Mouse (Mus musculus) heart, embryonic 11.5 days (tissue): ENCODE data around the gene Zfp786. TPM values are rescaled to one million over a fixed set of nuclear protein-coding genes. Genes with fewer than 3 reads are reported as not detected.
"Not testable (repeated sequence)": the region's sequence is repeated elsewhere in the genome, so short reads cannot be mapped to it uniquely, and the experiment has no call there.

Experiments
- ATAC-seq: fragments of 200-750 bp; cut with Nextera tagmentation; replicated peaks from 2 replicates; pipeline ENCODE4 v1.8.0; 2017; ENCODE audit warnings: moderate library complexity; ENCODE audit not compliant: insufficient number of reproducible peaks, low FRiP score, low TSS enrichment
- H3K27ac ChIP-seq: fragments of 300-500 bp; sonication (generic); 2 replicates; pipeline ENCODE4 v1.5.1; 2014; ENCODE audit warnings: mild to moderate bottlenecking, low read depth, low read length
- H3K27me3 ChIP-seq: fragments of 300-500 bp; sonication (generic); 2 replicates; pipeline ENCODE4 v1.6.1; 2014; ENCODE audit warnings: mild to moderate bottlenecking, low read length, mixed read lengths; ENCODE audit not compliant: control insufficient read depth, insufficient read depth
- H3K36me3 ChIP-seq: fragments of 300-500 bp; sonication (generic); 2 replicates; pipeline ENCODE4 v1.6.1; 2014; ENCODE audit warnings: mild to moderate bottlenecking, low read length, moderate library complexity, mixed read lengths; ENCODE audit not compliant: control insufficient read depth, insufficient read depth
- H3K4me1 ChIP-seq: fragments of 300-500 bp; sonication (generic); 2 replicates; pipeline ENCODE4 v1.6.1; 2014; ENCODE audit warnings: low read length; ENCODE audit not compliant: control insufficient read depth, insufficient read depth
- H3K4me2 ChIP-seq: fragments of 300-500 bp; sonication (generic); 2 replicates; pipeline ENCODE4 v1.6.1; 2014; ENCODE audit warnings: mild to moderate bottlenecking, moderate library complexity
- H3K4me3 ChIP-seq: fragments of 300-500 bp; sonication (generic); 2 replicates; pipeline ENCODE4 v1.5.1; 2014; ENCODE audit warnings: low read depth, low read length
- H3K9ac ChIP-seq: fragments of 300-500 bp; sonication (generic); 2 replicates; pipeline ENCODE4 v1.6.1; 2014; ENCODE audit warnings: mild to moderate bottlenecking, low read depth, low read length, moderate library complexity
- H3K9me3 ChIP-seq: fragments of 300-500 bp; sonication (generic); replicated peaks from 2 replicates; pipeline ENCODE4 v1.6.1; 2016; ENCODE audit warnings: low read length; ENCODE audit not compliant: control insufficient read depth
- WGBS: fragments of 180-500 bp; shearing (Covaris S2); extraction: QIAGEN DNeasy Blood & Tissue Kit; methylation state at CpG from one replicate; pipeline ENCODE4 v1.1.7; 2014; ENCODE audit not compliant: insufficient replicate concordance; 5-methylcytosine and 5-hydroxymethylcytosine counted together
- polyA plus RNA-seq: library from polyadenylated mRNA; unstranded; fragments of >200 nt; fragmentation: Nextera tagmentation; extraction: Ambion mirVana; gene quantifications from 2 replicates; pipeline ENCODE4 v1.2.1, GENCODE M21; 2014

Gene Zfp786
- polyA plus RNA-seq, 1 experiment from 2014 or later, result 1.1 TPM

DNA sequence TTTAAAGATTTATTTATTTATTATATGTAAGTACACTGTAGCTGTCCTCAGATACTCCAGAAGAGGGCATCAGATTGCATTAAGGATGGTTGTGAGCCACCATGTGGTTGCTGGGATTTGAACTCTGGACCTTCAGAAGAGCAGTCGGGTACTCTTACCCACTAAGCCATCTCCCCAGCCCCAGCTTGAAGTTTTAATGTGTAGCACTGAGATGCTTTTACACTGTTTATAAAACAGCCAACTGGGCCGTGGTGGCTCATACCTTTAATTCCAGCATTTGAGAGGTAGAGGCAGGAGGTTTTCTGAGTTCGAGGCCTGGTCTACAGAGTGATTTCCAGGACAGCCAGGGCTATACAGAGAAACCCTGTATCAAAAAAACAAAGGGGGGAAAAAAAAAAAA lies 27.1 kb upstream of the Zfp786 start:
- H3K4me2 ChIP-seq, H3K4me3 ChIP-seq, H3K9ac ChIP-seq, H3K27ac ChIP-seq, H3K36me3 ChIP-seq, H3K27me3 ChIP-seq, H3K9me3 ChIP-seq, ATAC-seq, H3K4me1 ChIP-seq: not testable (repeated sequence)
- WGBS, result 77% methylated on average over 3 of the region's 3 CpGs

DNA sequence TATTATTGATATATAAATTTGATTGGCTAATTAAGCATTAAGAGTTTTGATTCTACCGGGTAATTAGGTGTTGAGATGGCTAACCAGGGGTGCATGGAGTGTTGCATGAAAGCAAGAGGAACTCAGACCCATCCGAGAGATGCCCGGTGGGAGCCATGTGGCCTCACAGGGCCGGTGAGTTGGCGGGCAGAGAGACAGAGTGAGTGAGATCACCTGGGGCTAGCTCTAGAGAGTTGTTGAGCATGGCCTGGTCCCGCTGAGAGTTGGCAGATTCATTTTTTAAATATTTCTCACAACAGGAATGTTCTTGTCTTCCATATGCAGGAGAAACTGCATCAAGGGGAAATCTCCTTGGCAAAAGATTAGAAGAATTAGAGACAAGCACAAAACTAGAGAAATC lies 26.6 kb upstream of the Zfp786 start:
- Histone ChIP-seq H3K27me3 (no peaks in the 10 kb centered on the region), H3K36me3 (peaks cover 3% of the 10 kb centered on the region; the same call in 1 of the 2 replicates), H3K9ac (no peak overlapping the region), H3K27ac (no peak overlapping the region), H3K4me1 (no peaks in the 10 kb centered on the region), H3K4me2 (no peak overlapping the region), H3K9me3 (no peaks in the 10 kb centered on the region; the same call in 1 of the 2 replicates), H3K4me3 (no peak overlapping the region)
- ATAC-seq, result no peak
- WGBS, result 90% methylated on average over 6 of the region's 6 CpGs

DNA sequence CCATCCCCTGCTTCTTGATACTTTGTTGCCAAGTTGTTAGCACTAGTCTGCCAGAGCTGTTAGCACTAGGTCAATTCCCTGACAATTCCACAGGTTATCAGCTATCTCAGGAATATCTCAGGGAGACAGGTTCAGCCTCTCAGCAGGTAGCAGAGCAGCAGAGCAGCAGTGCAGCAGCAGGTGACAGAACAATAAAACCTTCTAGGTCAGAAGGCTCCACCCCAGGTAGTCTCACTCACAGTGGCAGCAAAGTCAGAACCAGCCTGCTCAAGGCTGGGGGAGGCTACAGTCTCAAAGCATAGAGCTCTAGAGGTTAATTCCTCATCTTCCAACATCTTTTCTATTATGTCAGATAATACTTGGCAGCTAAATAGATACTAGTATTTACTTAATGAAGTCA lies 15.1 kb upstream of the Zfp786 start:
- no peak overlapping the region for H3K4me3 ChIP-seq
- no peaks in the 10 kb centered on the region for H3K36me3 ChIP-seq
- H3K4me2 ChIP-seq, result no peak overlapping the region
- no peaks in the 10 kb centered on the region for H3K4me1 ChIP-seq
- ATAC-seq, result no peak
- H3K27ac ChIP-seq, result no peak overlapping the region
- H3K9me3 ChIP-seq, result no peaks in the 10 kb centered on the region
- H3K27me3 ChIP-seq, result no peaks in the 10 kb centered on the region
- no peak overlapping the region for H3K9ac ChIP-seq

DNA sequence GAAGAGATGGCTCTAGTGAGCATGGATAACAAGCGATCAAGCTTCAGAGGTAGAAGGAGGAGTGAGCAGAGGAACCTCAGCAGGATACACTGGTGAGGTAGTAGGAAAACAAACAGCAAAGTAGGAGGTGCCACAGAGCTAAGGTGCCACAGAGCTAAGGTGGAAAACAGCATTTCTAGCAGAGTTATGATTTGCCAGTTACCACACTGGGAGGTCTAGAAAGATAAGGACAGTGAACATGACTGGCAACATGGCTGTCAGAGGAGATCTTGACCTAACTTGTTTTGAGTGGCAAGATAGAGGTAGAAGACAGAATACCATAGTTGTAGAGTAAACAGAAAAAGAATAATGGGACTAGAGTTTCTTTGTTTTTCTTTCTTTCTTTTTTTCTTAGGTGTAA lies 11.7 kb upstream of the Zfp786 start:
- Histone ChIP-seq H3K9me3 (no peaks in the 10 kb centered on the region), H3K36me3 (no peaks in the 10 kb centered on the region), H3K4me1 (0 out of 2 replicates have a peak, but pooled peaks cover 3% of the 10 kb centered on the region), H3K27ac (no peak overlapping the region), H3K4me3 (no peak overlapping the region), H3K4me2 (no peak overlapping the region), H3K27me3 (no peaks in the 10 kb centered on the region), H3K9ac (no peak overlapping the region)
- ATAC-seq, result no peak
- WGBS, result 86% methylated on average over 1 of the region's 1 CpGs

DNA sequence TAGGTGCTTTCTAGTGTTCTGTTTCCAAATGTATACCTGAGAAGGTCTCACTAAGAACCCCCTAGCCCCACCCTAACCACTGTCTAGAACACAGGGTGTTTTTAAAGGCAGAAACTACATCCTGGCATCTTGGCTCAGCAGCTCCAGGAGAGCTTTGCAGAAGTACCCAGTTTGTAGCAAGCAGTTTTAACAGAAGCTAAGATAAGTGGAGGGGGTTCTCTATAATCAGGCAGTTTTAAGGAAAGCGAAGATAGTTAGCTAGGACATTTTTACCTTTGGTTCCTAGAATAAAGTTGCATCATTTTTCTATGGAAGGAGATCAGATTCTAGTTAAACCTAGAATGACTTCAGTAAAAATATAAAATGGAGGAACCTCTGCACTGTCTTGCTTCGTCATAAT lies 11.2 kb upstream of the Zfp786 start:
- no peaks in the 10 kb centered on the region for H3K36me3 ChIP-seq
- H3K9ac ChIP-seq, result no peak overlapping the region
- no peaks in the 10 kb centered on the region for H3K9me3 ChIP-seq
- 0 out of 2 replicates have a peak, but pooled peaks cover 3% of the 10 kb centered on the region for H3K4me1 ChIP-seq
- no peaks in the 10 kb centered on the region for H3K27me3 ChIP-seq
- H3K27ac ChIP-seq, result no peak overlapping the region
- no peak overlapping the region for H3K4me3 ChIP-seq
- 87% methylated on average over 2 of the region's 2 CpGs for WGBS
- no peak for ATAC-seq
- no peak overlapping the region for H3K4me2 ChIP-seq

DNA sequence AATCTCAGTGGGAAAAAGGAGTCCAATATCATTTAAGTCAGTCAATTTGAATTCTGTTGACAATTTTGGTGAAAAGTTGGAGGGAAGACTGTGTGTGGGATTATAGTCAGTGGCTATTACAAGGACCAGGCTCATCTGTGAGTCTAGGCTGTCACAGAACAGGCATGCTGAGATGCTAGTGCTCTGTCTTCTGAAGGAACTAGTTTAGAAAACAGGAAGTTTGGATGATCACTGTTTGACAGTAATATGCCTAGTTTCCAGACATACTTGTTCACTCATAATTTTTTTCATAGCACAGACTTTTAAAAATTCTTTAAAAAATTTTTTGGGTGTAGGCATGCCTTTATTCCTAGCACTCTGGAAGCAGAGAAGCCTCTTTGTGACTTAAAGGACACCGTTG lies 10.4 kb upstream of the Zfp786 start:
- WGBS, result 100% methylated on average over 1 of the region's 1 CpGs
- no peak for ATAC-seq
- no peak overlapping the region for H3K4me3 ChIP-seq

DNA sequence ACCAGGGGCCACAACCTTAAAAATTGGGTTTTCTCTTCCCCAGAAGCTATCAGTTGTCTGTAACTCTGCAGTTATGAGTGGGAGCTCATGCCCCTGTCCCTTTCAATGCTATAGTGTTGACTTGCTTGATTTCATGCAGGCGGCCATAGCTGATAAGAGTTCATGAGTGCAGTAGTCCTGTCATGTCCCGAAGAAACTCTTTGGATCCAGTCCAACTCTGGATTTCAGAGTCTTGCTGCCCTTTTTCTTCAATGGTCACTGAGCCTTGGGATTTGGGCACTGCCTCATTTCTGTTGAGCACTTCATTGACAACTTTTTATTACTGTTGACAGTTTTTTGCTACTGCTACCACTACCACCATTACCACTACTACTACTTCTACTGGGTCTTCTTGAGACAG lies 7.0 kb upstream of the Zfp786 start:
- no peak overlapping the region for H3K4me2 ChIP-seq
- no peak overlapping the region for H3K27ac ChIP-seq
- no peak overlapping the region for H3K4me3 ChIP-seq
- no peaks in the 10 kb centered on the region for H3K27me3 ChIP-seq
- H3K36me3 ChIP-seq, result no peaks in the 10 kb centered on the region
- no peak overlapping the region for H3K9ac ChIP-seq
- WGBS, result 32% methylated on average over 2 of the region's 2 CpGs
- no peaks in the 10 kb centered on the region for H3K9me3 ChIP-seq
- no peak for ATAC-seq
- peaks cover 3% of the 10 kb centered on the region; the same call in 1 of the 2 replicates for H3K4me1 ChIP-seq

More for the DNA sequence above, 10.4 kb upstream of the Zfp786 start:
- Histone ChIP-seq H3K36me3 (no peaks in the 10 kb centered on the region), H3K9me3 (no peaks in the 10 kb centered on the region), H3K4me2 (no peak overlapping the region), H3K27ac (no peak overlapping the region), H3K27me3 (no peaks in the 10 kb centered on the region), H3K4me1 (0 out of 2 replicates have a peak, but pooled peaks cover 3% of the 10 kb centered on the region), H3K9ac (no peak overlapping the region)

DNA sequence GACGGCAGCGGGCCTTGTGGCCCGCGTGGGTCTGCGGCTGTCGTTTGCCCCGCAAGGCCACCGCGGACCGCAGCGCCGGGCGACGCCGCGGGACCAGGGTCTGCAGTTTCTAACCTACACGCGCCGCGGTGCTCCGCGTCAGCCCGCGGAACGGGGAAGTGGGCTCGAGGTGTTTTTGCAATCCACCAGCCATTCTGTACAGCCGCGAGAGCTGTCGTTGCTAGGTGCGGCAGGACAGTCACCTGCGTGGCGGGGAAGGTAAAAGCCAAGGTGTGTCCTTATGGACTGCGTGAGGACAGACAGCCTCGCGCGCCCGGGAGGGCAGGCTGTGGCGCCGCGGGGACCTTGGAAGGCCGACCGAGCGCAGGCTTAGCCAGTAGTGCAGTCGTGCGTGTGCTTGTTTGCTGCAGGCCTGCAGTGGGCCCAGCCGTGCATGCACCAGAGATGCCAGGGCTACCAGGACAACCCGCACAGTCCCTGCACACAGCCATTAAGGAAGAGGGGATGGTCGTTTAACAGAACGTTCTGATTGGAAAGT lies 5.4 kb upstream of the Zfp786 start:
- Histone ChIP-seq H3K27me3 (no peaks in the 10 kb centered on the region), H3K4me1 (peaks cover 3% of the 10 kb centered on the region; the same call in 1 of the 2 replicates), H3K9ac (peak overlapping the region; percentile 90), H3K27ac (peak overlapping the region; percentile 89), H3K36me3 (no peaks in the 10 kb centered on the region), H3K4me2 (peak overlapping the region; percentile 74), H3K9me3 (no peaks in the 10 kb centered on the region), H3K4me3 (peak overlapping the region; percentile 94)
- ATAC-seq, result peak; percentile 64
- under 1% methylated on average over 49 of the region's 49 CpGs for WGBS

DNA sequence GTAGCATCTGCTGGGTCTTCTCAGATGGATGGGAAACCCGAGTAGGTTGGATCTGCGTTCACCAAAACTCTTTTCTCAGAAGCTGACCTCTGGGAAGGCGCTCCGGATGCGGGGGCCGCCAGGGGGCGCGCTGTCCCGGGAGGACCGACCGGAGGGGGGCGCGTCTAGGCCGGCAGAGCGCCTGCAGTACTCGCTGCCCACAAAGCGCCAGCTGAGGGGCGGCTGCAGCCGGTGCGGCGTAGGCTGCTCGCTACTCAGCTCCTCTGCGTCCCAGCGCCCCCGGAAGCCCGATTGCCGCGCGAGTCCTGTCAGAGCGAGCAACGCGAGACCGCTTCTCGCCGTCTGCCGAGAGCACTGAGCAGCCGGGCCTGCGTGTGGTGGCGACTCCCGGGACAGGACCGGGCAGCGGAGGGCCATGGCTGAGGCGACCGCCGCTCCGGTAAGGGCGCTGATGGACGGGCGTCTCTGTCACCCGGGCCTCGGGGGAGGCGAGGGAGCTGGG lies 4.9 kb upstream of the Zfp786 start, which contains the start of gene Zfp398:
Gene Zfp398 (plus strand): TSS at position 180 of the 502 bp plus-strand sequence.
- Histone ChIP-seq H3K4me3 (peak within 1 kb of the TSS; percentile 94), H3K4me2 (peak within 1 kb of the TSS; percentile 74), H3K36me3 (no peaks in the 10 kb centered on the region), H3K27me3 (no peaks in the 10 kb centered on the region), H3K9me3 (no peaks in the 10 kb centered on the region), H3K4me1 (peaks cover 6% of the 10 kb centered on the region), H3K27ac (peak within 1 kb of the TSS; percentile 89), H3K9ac (peak within 1 kb of the TSS; percentile 90)
- ATAC-seq, result peak; percentile 95
- under 1% methylated on average over 52 of the region's 52 CpGs for WGBS
